In genomic region chr5:124908860-124909259, GRCm38 (mm10) we compare ENCODE assay signal across 7 mouse cellular contexts. TPM values are rescaled to one million over a fixed set of nuclear protein-coding genes. Genes with fewer than 3 reads are reported as not detected.
A peak's percentile ranks its signal among the peaks of the same experiment; 100 is the strongest.
DNase-seq lines count a peak whose midpoint lies in the region; ATAC-seq and TF ChIP-seq lines count a peak whose summit lies in the region.

No protein-coding gene starts in this region.

- H3K4me2 ChIP-seq in intestine, postnatal 0 days (replicated peaks; ENCODE audit: low read depth), result no peak overlapping the region
- H3K4me2 ChIP-seq in midbrain, embryonic 14.5 days (ENCODE audit: low read length), result no peak overlapping the region

- H3K4me3 ChIP-seq in intestine, postnatal 0 days (ENCODE audit: low read depth, low read length), result no peak overlapping the region
- no peak overlapping the region for H3K4me3 ChIP-seq in midbrain, embryonic 14.5 days (replicated peaks; ENCODE audit: low read depth, low read length)

- no peak overlapping the region for H3K9ac ChIP-seq in intestine, postnatal 0 days (ENCODE audit: low read depth, low read length)
- H3K9ac ChIP-seq in midbrain, embryonic 14.5 days (replicated peaks; ENCODE audit: low read length), result no peak overlapping the region

- no peaks in the 10 kb centered on the region for H3K36me3 ChIP-seq in intestine, postnatal 0 days (ENCODE audit: control insufficient read depth, insufficient read depth)
- H3K36me3 ChIP-seq in midbrain, embryonic 14.5 days (ENCODE audit: control insufficient read depth, insufficient read depth, low read length), result no peaks in the 10 kb centered on the region

- peak; percentile 82 for DNase-seq in adrenal gland, adult 8-10 months
- DNase-seq in embryo, embryonic 10.5 days (ENCODE audit: low spot score), result peak; percentile 88
- peak; percentile 73 to 78 for DNase-seq in gastrocnemius, postnatal 36 days
- peak; percentile 83 to 88 for DNase-seq in left cerebral cortex, postnatal 25 days (ENCODE audit: low spot score in 2 of 2)
- peak; percentile 91 for DNase-seq in midbrain, embryonic 14.5 days
- DNase-seq in spleen, postnatal 10 days (ENCODE audit: low spot score in 2 of 2), result peak; percentile 38 to 79

- TF ChIP-seq CTCF in intestine, postnatal 0 days (IDR thresholded peaks at IDR 0.05; ENCODE audit: low read depth), result peak; percentile 97

- H3K27ac ChIP-seq in intestine, postnatal 0 days (ENCODE audit: low read depth, low read length), result no peak overlapping the region
- no peak overlapping the region for H3K27ac ChIP-seq in midbrain, embryonic 14.5 days (replicated peaks; ENCODE audit: low read depth, low read length)

- peak; percentile 54; the same call in 1 of the 2 replicates for ATAC-seq in intestine, postnatal 0 days
- peak; percentile 76; the same call in 1 of the 2 replicates for ATAC-seq in midbrain, embryonic 14.5 days (ENCODE audit: low FRiP score, low TSS enrichment)

- H3K27me3 ChIP-seq in intestine, postnatal 0 days (replicated peaks; ENCODE audit: control insufficient read depth, insufficient read depth, low read length), result 0 out of 2 replicates have a peak, but pooled peaks cover under 1% of the 10 kb centered on the region
- H3K27me3 ChIP-seq in midbrain, embryonic 14.5 days (ENCODE audit: control insufficient read depth, insufficient read depth, low read length), result no peaks in the 10 kb centered on the region

- 19% methylated on average over 5 of the region's 5 CpGs for WGBS in intestine, postnatal 0 days
- WGBS in midbrain, embryonic 14.5 days, result 20% methylated on average over 5 of the region's 5 CpGs

- no peaks in the 10 kb centered on the region for H3K4me1 ChIP-seq in intestine, postnatal 0 days (replicated peaks; ENCODE audit: control insufficient read depth, insufficient read depth, low read length)
- H3K4me1 ChIP-seq in midbrain, embryonic 14.5 days (ENCODE audit: control insufficient read depth, insufficient read depth, low read length), result peaks cover 13% of the 10 kb centered on the region; the same call in 1 of the 2 replicates

- no peaks in the 10 kb centered on the region for H3K9me3 ChIP-seq in intestine, postnatal 0 days (ENCODE audit: control insufficient read depth)
- H3K9me3 ChIP-seq in midbrain, embryonic 14.5 days (ENCODE audit: control insufficient read depth, low read length), result no peaks in the 10 kb centered on the region

- intact Hi-C loops in gastrocnemius, postnatal 36 days (cut with DNase I), result loop anchor here (2.0 to 5.0 kb wide), 3 partner anchors 104 to 283 kb away; no protein-coding TSS in a partner anchor
- intact Hi-C loops in left cerebral cortex, postnatal 25 days (cut with DNase I), result loop anchor here (2.0 to 10.0 kb wide), 3 partner anchors 106 to 362 kb away; no protein-coding TSS in a partner anchor

RNA-seq across cellular contexts. Expression of gene Zfp664, which starts 46.4 kb away (rescaled TPM):
- 10 to 100 TPM; 48.3 to 63.9 (median 55.9) TPM for total RNA-seq in adrenal gland, adult 8-10 months (2022)
- total RNA-seq in gastrocnemius, postnatal 36 days (2021), result 10 to 100 TPM; 18.9 to 20.0 TPM
- 34.7 and 36.7 TPM in 2 replicates for polyA plus RNA-seq in intestine, postnatal 0 days (2015; fragmentation: Nextera tagmentation; extraction: Ambion mirVana)
- total RNA-seq in left cerebral cortex, postnatal 25 days (2021), result 10 to 100 TPM; 65.8 to 70.9 TPM
- 87.3 and 107 TPM in 2 replicates for polyA plus RNA-seq in midbrain, embryonic 14.5 days (2014; fragmentation: Nextera tagmentation; extraction: Ambion mirVana)

RNA-seq across cellular contexts. Expression of gene Ccdc92, which starts 46.6 kb away (rescaled TPM):
- 10 to 100 TPM in 3 of 4 experiments, 1 to 10 TPM in 1; 9.3 to 14.1 (median 11.8) TPM for total RNA-seq in adrenal gland, adult 8-10 months (2022)
- under 1 TPM; 0.10 to 0.27 TPM for total RNA-seq in gastrocnemius, postnatal 36 days (2021)
- 3.3 TPM in 2 replicates for polyA plus RNA-seq in intestine, postnatal 0 days (2015; fragmentation: Nextera tagmentation; extraction: Ambion mirVana)
- total RNA-seq in left cerebral cortex, postnatal 25 days (2021), result 10 to 100 TPM; 72.2 to 73.5 TPM
- 38.7 and 40.2 TPM in 2 replicates for polyA plus RNA-seq in midbrain, embryonic 14.5 days (2014; fragmentation: Nextera tagmentation; extraction: Ambion mirVana)

Comparison
In these comparisons a context has a peak if more than half of its experiments do, and no peak if none do; other contexts are left out.
1. RNA of gene Ccdc92, which starts 46.6 kb away (total RNA-seq): 72.2 to 73.5 TPM in left cerebral cortex, postnatal 25 days and 9.3 to 14.1 TPM in adrenal gland, adult 8-10 months; 0.10 to 0.27 TPM in gastrocnemius, postnatal 36 days; every median in the first group is over 4 times any median in the second.
2. Peak in every context shown above with its lines, with median percentiles within 50 percentile points of each other: DNase-seq.